Mouse (Mus musculus): ENCODE data around the gene Hist1h2bb.

Hist1h2bb gene

GRCm38 (mm10) chr13:23728472-23729191 is 17.9 kb upstream of the Hist1h2bb start:
- no peak for DNase-seq

DNA sequence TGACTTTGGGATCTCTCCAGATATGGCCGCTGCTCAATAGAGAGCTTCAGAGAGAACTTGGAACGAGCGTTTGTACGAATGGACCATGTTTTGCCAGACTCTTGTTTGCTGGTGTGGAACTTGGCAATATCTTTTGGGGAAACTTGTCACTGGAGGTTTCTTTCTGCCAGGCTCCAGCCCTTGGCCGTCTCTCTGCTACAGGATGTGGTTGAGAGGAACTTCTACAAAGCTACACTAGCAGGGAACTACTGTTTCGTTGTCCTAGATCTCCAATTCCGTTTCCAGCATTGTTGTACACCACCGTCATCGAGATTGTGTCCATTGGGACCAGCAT is 17.4 kb upstream of the Hist1h2bb start:
- no peak for DNase-seq

- DNase-seq = no peak
These were observed 16.8 kb upstream of the Hist1h2bb start for GRCm38 (mm10) chr13:23729706-23730105.

- DNase-seq = no peak
These were observed 16.1 kb upstream of the Hist1h2bb start for GRCm38 (mm10) chr13:23730479-23730878.

DNA sequence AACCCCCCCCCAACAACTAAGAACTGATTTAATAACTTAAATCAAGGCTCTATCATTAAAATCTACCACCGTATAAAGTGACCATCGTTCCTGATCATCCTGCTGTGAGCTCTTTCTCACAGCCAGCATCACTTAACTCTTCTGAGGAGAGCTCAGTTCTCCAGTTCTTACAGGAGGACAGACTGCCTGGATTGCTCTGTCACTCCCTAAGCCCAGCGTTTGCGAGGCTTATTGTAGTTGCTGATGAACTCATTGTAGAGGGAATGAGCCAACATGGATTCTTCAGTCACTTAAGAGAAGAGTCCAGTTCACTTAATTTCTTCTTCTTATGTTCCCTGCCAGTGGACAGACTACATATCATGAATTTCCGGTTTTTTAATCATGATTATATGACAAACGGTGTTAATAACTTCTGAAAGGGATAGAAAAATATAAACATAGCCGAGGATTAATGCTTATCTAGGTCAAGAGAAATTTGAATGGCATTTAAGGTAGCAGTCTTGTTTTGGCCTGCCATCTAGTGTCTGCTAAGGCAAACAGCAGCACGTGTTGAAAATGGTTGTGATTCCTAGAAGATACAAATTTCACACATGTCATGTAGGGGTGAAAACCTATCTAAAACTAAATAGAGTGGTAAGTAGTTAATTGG is 14.3 kb upstream of the Hist1h2bb start:
- DNase-seq = peak; percentile 61

GRCm38 (mm10) chr13:23737091-23737490 is 9.4 kb upstream of the Hist1h2bb start:
- peak; percentile 13 for DNase-seq

GRCm38 (mm10) chr13:23738041-23738440 is 8.5 kb upstream of the Hist1h2bb start:
- DNase-seq = peak; percentile 38

- peak; percentile 83 for DNase-seq
These were observed 7.9 kb upstream of the Hist1h2bb start, which contains the start of gene Hist1h1c for GRCm38 (mm10) chr13:23738677-23739068. TSS of gene Hist1h1c (plus strand) at chr13:23738808.

DNA sequence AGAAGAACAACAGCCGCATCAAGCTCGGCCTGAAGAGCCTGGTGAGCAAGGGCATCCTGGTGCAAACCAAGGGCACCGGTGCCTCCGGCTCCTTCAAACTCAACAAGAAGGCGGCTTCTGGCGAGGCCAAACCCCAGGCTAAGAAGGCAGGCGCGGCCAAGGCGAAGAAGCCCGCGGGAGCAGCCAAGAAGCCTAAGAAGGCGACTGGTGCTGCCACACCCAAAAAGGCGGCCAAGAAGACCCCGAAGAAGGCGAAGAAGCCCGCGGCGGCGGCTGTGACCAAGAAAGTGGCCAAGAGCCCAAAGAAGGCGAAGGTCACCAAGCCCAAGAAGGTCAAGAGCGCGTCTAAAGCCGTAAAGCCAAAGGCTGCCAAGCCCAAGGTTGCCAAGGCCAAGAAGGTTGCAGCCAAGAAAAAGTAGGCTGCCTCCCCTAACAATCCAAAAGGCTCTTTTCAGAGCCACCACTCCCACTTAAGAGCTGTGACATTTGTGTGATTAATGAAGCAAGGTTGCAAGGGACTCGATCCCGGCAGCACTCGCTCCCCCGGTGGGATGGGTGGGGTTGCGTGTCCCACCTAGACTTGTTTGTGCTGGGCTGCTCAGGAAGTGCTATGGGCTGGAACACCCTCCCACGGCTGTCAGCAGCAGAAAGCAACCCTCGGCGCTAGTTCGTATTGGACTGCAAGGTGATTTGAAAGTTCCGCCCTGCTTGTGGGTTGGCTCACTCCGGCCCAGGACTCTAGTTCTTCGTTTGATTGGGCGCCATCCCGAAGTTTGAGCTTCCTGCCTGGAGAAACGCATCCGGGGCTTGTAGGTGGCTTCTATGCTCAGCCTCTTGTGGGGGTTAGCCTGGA is 7.2 kb upstream of the Hist1h2bb start:
- peak; percentile 93 for DNase-seq

DNA sequence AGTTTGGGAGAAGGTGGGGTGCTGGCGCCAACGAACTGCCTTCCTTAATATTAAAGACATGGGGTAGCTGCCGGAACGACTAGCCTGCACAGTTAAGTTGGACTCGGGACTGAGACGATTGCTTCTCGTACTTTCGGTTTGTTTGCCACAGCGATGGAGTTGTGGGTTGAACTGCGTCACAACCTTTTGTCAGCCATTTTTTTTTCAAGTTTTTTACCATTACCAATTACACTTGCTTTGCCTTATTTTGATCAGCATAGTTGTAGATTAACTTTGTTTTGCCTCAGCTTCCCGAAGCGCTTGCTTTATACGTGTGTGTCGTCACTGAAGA is 6.6 kb upstream of the Hist1h2bb start:
- no peak for DNase-seq

DNA sequence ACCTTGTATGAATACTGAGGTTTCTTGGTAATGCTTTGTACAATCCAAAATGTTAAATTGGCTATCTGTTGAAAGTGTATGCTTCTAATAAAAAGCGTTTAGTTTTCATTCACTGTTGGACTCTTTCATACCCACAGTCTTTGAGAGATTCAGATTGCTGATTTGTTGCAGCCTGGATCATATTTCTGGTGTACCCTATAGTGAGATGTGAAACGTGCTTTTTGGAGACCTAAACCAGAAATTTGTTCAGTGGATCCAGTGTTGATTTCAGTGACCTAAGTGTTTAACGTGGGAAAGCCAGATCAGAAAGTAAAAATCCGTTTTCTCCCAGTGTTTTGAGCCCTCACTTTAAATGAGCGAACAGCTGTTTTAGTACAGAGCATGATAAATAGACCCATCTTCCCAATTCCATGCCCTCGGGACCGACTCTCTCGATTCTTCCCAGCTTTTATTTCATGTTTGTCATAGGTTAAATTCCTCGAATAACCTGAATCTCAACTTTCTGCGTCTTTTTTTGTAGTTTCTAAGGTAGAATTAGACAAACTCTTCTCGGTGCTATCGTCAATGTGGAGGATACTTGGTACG is 6.2 kb upstream of the Hist1h2bb start:
- peak; percentile 23 for DNase-seq

GRCm38 (mm10) chr13:23740910-23741309 is 5.6 kb upstream of the Hist1h2bb start:
- DNase-seq = no peak

- DNase-seq = no peak
These were observed 4.5 kb upstream of the Hist1h2bb start for GRCm38 (mm10) chr13:23742007-23742406.

- DNase-seq = no peak
These were observed 3.3 kb upstream of the Hist1h2bb start for GRCm38 (mm10) chr13:23743215-23743614.

DNA sequence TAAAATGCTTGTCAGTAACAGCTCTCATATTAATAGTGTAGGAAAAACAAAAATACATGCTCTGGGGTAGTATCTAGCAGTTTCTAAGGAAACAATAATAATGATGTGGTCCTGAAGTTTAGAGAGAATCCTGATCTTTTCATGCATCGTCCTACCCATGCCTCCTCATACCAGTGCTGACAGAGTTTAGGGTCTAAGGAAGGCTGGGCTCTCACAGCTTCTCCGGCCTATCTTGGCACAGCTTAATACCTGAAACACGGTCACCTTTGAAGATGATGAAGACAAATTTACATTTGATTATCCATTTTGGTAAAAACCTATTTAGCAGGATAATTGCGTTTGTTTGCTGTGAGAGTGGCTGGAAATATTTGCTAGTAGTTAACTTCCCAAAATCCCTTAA is 2.6 kb upstream of the Hist1h2bb start:
- DNase-seq = no peak

DNA sequence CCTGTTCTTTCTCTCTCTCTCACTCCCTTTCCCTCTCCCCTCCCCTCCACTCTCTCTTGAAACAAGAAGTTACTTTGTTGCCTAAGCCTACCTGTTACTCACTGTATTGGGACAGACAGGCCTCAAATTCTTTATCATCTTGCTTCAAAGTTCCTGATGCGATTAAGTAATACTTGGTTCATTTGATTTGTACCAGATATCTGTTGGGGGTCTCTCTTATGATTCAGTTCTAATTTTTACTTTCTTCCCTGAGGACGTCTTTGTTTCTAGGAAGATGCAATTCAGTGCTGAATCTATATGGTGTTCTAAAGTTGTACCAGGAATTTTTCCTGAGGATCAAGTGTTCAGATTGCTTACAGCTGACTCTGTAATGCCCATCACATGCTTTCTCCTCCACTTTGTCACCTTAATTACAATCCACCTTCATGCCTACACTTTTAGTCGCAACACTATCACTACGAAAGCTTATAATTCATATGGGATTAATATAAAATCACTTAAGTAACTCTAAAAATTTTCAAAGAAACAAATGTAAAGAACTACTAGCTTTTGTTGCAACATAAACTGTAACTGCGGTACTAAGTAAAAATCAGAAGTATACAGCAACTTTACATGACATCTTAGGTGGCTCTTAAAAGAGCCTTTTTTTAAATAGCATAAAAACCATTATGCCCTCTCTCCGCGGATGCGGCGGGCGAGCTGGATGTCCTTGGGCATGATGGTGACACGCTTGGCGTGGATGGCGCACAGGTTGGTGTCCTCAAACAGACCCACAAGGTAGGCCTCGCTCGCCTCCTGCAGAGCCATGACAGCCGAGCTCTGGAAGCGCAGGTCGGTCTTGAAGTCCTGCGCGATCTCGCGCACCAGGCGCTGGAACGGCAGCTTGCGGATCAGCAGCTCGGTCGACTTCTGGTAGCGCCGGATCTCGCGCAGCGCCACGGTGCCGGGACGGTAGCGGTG is 1.8 kb upstream of the Hist1h2bb start:
- peak; percentile 27 for DNase-seq

DNA sequence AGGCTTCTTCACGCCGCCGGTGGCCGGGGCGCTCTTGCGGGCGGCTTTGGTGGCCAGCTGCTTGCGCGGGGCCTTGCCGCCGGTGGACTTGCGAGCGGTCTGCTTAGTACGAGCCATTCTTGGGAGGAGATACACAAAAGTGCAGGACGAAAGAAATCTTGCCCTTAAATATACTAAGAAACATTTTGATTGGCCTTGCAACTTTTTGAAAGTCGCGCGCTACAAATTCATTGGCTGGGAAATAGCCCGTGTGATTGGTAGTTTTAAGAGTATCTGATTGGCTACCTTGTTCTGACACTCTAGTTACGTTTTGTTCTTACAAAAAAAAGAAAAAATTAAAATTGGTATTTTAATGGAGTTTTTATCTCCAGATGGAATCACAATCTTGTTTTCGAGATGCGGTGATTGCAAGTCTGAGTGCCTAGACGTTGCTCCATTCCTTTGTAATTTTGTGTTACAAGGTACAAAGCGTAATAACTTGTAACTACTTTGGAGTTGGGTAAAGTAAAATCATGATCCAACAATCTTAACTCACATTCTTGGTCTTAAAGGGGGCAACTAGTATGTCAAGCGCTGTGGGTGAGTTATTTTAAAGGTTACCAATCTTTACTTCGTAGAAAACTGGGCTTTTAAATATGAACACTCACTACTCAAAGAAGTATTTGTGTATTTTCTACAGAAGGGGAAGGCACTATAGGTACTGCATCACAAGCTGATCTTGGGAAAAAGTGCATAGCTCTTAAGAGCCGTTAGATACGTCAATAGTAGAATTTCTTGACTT is 963 bp upstream of the Hist1h2bb start, which contains the start of gene Hist1h3c:
TSS of gene Hist1h3c (minus strand) at position 222 of the 781 bp plus-strand sequence.
- peak; percentile 86 for DNase-seq

GRCm38 (mm10) chr13:23747081-23747891 is 752 bp downstream of the Hist1h2bb start:
- DNase-seq = peak; percentile 43

- peak; percentile 17 for DNase-seq
These were observed 1.4 kb downstream of the Hist1h2bb start for GRCm38 (mm10) chr13:23747892-23748288.

- peak; percentile 29 for DNase-seq
These were observed 3.1 kb downstream of the Hist1h2bb start for GRCm38 (mm10) chr13:23749563-23750121.

Data from cerebellum, adult 9-10 months (tissue).